Mouse (Mus musculus) embryo, embryonic 10 days (tissue): ENCODE measurements at regions not wholly inside any gene's neighbourhood (a gene's known extent, or its start where the extent isn't known, plus 50 kb on each side); places are given as distances from the start of the nearest gene placed in this dataset.

Experiments
- DNase-seq: peaks from one replicate; pipeline ENCODE4 v3.0.0-alpha.2; 2015; ENCODE audit warnings: low spot score

DNA sequence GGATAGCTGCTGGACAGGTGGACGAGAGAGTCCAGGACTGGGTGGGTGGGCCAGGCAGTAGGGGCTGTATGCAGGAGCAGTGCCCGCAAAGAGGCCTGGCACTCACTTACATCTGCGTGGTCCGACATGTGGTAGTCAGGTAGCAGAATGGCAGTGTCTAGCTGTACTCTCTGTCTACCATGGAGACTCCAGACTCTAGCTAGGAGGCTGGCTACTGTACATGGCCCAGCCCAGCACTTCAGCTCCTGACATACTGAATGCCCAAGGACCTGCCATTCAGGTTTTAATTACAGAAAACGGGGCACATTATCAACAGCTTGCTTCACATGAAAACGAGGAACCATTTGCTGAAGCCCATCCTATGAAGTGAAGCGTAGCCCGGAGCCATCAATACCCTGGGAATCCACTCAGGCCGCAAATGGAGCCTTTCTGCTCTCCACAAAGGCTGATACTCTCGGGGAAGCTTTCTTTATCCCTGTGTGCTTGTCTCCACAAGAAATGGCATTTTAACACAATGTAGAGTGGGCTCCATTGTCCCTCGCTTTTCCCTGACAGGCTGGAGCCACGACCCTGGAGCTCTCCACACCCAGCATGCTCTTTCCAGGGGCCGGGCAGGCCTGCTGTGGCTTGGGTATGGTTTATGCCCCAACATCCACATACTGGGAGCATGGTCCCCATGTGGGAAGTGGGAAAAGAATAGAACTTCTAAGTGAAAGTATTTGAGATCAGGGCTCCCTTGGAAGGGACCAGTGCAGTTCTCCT, 110.6 kb upstream of the A530016L24Rik start:
- no peak for DNase-seq

DNA sequence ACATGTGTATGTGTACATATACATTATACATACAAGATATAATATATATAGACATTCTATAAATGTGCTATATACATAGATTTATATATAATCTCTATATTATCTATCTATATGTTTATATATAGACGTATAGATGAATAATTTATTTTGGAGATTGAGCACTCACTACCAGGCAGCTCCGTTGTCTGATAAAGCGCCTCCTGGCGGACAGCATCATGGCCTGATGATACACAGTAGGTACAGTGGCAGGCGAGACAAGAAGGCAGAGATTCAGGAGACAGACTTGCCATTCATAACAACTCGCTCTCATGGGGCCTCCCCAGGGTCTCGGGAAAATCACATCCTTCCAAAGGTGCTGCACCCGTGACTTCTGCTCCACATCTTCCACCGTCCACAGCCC, 101.4 kb upstream of the A530016L24Rik start:
- no peak for DNase-seq

DNA sequence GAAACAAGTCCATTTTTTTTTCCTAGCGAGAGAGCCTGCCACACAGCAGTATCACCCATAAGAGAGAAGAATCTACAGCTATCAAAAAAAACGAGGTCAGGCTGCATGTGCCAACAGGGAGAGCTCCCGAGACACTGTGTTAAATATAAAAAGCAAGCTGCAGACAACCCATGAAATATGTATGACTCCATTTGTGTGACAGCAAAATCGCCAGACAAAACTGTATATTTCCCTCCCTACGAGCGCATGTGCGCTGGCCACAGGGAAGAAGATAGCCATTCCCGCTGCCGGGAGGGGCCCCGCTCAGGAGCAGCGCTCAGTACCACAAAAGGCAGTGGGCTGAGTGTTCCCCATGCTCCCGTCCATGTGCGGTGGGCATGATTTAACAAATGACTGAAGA, 93.3 kb upstream of the A530016L24Rik start:
- no peak for DNase-seq

DNA sequence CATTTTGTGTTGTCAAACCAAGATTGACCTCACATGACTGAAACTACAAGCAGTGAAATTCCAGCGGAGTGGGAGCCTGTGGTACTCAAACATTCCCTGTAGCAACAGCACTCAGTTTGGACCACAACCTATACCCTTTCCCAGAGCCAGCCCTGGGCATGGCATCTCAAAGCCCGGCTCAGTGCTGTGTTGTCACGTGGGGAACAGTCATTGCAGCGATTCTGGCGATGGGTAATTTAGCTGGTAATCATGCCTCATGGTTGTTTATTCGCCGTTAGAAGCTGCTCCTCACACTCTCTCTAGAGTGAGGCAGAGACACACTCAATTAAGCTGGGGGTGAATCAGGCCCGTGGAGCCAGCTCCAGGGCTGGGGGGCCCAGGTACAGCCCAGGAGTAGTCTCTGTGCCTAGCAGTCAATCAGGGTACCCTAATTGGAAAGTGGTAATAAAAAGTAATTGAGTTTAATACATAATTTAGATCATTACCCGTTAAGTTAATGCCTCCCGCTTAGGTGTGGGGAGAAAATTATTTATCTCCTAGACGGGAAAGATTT, 85.5 kb upstream of the A530016L24Rik start:
- no peak for DNase-seq

DNA sequence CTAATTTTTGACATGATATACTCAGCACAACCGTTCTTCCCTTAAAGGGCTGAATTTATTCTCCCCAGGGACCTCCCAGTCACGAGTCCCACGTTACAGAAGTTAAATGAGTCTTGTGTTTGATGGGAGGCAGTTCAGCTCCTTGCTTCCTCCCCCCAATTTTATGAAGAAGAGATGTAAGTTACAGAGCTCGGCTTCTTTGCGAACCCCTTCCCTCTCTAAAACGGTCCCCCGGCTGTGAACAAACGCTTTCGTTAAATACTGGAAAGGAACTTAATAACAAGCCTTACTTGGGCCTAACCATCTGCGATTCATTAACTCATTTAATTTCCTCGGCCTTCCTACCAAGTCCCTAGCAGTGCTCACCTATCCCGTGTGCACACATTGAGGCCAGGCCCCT, 84.9 kb upstream of the A530016L24Rik start:
- DNase-seq, result no peak

DNA sequence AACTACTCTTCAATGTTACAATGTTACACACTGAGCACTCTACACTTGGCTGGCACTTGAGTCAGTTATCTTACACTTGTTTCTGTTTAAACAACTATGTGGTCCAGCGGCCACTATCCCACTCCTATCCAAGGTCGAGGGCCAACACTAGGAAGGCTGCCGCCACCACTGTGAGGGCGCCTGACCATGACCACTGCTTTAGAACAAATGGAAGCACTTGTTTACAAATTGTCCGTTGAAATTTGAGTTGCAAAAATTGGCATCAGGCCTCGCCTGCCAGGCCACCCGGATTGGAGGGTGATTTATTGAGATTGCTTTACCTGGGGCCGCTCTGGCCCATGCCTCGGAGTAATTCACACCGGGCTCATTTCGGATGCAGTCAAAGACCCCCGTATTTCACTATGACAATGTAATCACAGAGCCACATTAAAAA, 83.5 kb upstream of the A530016L24Rik start:
- DNase-seq, result no peak

DNA sequence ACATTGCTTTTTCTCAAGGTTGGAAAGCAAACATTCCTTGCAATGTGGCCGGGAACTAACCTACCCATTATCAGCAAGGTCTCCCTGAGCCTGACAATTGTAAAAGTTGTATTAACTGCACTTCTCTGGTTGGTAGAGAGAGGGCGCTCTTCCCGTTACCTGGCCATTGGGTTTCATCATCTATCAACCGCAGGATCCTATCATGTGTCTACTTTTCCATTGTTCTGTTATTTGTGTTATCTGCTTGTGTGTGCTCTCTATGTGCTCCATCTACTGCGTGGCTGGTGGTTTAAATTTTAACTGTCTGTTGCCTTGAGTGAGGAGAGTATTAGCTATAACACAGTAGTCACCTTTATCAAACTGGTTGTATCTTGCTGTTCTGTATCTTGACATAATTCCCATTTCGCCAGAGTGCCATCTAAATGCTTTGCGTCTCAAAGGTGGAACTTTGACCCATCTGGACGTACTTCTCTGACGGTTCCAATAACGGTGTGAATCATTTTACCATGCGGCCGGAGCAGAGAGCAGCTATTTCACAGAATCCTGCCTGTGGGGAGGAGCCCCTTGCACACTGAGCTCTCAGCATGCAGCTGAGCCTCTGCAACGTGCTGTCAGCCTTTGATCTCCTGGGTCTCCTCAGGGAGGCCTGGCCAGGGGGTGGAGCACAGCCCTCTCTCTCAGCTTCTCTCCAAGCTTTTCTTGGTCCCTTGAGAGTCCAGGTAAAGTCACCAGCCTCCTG, 77.5 kb upstream of the A530016L24Rik start:
- DNase-seq, result peak; percentile 59

DNA sequence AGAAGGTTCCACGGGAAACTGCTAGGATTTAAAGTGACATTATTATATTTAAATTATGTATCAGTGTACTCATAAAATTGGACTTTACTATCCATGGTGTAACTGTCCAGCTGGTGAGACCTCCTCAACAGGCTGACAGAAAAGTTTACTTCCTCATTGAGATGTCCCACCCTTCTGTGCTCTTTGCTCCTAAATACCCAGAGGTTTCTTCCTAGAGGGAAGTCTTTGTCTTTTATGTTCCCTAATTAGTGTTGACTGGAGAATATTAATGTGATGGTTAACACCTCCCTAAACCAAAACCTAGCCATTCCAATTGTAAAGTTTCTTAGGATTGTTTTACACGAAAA, 76.9 kb upstream of the A530016L24Rik start:
- DNase-seq, result no peak

DNA sequence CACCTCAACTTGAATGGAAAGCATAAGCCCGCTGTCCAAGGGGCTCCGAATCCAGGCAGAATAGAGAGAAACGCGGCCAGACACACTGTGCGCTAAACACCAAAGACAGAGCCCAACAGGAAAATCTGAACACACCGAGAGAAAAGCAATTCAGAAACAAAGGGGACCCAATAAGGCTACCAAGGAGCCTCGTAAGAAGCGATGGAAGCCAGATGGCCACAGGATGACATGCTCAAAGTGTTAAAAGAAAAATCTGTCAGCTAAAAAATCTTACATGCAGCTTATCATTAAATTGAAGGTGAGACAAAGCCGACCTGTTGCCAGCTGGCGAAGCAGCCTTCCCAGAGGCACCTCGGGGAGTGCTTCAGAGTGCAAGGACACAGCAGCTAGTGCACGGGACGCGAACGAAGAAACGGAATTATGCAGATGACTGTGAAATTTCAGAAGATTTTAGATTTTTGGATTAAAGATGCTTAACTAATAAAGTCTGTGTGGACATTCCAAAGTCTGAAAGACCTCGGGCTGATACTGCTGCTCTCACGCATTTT, 73.2 kb upstream of the A530016L24Rik start:
- DNase-seq, result no peak

DNA sequence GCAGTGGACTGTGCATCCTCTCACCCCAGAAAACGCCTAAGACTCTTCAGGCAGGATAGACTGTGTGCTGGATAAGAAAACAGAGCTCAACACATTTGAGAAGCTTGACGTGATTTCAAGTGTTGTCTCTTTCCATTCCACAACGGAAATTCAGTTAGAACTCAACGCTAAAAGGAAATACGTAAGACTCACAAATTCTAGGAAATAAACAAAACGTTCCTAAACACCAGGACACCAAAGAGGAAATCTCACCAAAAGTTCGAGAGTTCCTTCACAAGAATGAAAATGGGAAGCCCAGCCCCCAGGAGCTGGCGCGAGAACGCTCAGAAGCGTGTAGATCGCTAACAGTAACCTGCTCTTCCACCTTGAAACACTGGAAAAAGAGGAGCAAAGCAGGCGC, 72.7 kb upstream of the A530016L24Rik start:
- DNase-seq, result no peak

DNA sequence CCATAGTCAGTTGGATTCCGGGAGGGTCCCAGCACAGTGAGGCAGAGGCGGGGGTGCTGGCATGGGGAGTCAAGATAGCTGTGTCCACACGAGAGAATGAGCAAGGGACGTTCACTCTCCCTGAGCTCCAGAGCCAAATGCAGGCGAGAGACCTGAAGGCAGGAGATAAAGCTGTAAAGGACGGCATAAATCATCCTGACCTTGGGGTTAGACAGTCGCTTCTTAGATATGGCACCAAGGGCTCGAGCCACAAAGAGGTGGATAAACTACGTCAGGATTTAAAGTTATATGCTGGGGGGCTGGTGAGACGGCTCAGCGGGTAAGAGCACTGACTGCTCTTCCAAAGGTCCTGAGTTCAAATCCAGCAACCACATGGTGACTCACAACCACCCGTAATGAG, 70.6 kb upstream of the A530016L24Rik start:
- no peak for DNase-seq

DNA sequence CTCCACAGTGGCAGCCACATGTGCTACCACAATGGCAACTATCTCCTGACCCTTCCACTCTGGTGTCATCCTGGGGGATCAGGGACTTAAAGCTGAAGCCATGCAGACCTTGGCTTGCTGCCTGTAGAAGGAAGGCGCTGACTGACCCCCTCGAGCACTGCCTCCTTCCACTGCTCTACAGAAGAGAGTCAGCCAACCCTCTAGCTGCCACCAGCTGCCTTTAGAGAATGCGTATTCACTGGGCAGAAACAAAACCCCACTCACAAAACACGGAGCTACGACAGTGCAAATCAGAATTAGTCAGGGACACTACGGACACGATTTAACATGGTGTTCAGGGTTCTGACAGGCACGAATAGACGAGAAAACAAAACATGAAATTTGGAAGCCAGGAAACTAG, 67.1 kb upstream of the A530016L24Rik start:
- DNase-seq, result no peak

DNA sequence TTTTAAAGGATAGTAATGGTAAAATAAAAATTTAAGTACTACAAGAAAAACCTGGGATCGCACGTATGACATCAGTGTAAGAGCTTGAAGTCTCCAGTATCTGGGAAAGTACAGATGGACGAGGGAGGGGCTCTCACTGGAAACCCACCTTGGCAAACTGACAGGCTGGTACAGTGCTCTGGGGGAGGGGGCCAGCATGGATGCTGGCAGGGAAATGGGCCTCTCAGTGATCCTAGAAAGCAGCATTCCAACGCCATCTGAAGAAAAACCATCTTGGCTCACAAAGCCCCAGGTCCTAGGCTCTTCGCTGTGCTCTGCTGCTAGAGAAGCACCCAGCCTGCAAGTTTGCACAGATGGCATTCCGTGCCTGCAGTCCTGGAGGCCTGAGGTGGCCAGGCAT, 65.1 kb upstream of the A530016L24Rik start:
- no peak for DNase-seq

DNA sequence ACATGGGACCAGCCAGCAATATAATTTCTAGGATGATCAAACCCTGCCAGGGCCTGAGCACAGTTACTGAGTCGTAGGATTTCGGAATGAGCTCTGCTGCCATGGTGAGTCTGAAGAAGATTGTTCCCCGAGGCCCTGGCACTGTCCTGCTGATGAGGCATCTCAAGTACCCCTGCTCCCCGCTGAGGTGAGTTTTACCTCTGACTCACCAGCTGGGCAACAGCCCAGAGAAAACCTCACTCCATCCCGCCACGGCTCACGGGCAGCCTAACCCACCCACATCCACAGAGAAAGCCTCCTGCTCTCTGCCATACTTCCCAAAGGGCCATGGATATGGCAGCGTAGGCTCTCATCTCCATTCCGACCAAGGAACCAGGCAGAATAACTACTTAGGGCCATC, 62.6 kb upstream of the A530016L24Rik start:
- DNase-seq, result no peak

DNA sequence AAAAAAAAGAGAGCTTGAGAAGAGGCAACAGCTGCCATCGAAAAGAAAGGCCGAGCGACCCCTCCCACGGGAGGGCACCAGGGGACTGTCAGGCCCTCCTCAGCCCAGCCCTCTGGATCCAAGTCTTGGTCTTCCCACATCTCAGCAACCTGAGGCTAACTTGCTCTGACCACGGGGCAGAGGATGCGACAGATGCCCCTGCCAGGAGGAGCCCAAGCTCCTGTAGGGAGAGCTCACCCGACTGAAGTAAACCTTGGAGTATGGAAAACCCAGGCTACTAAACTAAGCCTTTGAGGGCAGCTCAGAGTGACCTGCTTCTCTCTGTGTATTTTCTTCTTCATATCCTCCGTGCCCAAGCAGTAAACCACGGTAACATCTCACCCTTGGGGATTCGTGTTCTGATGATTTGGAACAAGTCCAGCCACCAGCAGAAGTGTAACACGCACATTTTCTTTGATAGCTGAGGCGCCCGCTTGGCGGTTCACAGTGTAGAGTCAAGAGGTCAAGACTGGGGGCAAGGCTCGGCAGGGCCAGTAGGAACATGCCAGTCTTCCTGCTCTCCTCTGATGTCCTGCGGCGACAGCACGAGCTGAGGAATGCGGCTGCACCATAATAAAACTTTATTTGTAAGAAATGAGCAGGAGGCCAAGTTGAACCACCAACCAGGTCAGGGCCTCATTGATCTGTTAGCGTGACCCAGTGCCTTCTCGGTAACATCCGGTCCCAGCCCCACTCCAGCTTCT, 59.0 kb upstream of the A530016L24Rik start:
- peak; percentile 71 for DNase-seq

DNA sequence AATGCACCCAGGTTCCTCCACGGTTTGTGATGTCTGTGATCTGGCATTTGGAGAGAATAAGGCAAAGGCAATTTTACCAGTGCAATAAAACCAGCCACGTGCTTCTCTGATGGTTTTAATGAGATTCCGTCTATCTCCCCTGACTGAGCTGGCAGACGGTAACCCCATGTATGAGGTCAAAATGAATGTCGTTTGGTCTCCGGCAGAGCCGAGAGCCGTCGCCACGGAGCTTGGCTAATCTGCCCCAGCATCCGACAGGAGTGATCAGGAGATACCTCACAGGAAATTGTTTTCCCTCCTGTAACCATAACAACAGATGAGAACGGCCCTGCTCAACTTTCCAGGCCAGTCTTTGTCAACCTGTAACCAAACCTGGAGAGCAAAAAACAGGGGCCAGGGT, 55.9 kb upstream of the A530016L24Rik start:
- DNase-seq, result peak; percentile 45

DNA sequence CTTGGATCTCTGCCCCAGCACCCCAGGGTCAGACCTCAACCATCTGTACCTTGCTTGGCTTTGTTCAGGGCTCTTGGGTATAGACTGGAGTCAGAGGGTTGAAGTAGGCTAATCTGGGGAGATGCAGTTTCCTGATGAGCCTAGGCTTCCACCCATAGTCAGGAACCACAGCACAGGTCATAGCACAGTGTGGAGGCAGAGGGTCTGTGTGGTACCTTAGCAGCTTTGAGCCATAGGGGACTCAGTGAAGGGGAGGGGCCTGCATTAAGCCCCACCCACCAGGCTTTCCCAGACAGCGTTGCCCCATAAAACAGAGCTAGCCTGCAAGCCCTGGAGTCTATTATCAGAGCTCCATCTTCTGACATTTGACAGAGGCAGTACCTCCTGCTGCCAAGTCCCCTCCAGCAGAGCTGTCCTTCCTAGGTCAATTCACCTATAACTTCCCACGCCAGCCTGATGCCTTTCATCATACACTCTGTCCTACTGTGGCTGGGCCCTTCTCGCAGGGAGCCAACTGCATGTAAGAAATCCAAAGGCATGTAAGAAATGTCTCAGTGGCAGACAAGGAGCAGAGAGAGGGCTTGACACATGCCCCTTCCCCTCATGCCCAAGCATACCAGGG, 54.5 kb upstream of the A530016L24Rik start:
- no peak for DNase-seq

DNA sequence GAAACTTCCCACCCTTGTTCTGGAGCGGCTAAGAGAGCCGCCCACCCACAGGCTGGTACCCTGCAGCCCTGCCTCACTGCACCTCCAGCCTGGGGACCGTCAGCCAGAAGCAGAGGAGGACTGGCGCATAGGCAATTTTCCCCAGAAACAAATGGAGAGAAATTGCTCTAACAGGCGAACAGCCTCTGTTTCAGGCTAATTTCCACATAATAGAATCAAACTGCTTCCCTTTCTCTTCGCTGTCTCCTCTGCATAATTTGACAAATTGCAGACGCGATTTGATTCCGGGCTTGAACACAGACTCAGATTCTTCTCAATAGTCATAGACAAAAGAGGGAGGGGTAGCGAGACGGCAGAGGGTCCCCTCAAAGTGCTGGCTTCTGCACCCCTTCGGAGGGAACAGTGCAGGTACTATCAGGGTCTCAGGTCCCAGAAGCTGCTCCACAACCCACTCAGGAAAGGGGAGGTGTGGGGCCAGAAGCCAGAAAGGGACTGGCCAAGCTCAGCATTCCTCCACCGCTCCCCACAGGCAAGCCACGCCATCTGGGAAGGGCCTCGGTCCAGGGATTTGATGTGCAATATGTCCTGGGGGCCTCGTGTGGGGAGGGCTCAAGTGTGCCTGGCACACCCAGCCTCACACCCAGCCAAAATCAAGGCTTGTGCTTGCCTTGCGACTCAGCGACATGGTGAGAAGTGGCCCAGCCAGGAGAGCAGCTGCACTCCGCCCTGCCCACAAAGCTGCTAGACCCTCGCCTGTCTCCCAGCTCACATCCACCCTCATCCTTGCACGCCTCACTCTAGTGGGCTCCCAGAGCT, 53.7 kb upstream of the A530016L24Rik start:
- DNase-seq, result no peak

DNA sequence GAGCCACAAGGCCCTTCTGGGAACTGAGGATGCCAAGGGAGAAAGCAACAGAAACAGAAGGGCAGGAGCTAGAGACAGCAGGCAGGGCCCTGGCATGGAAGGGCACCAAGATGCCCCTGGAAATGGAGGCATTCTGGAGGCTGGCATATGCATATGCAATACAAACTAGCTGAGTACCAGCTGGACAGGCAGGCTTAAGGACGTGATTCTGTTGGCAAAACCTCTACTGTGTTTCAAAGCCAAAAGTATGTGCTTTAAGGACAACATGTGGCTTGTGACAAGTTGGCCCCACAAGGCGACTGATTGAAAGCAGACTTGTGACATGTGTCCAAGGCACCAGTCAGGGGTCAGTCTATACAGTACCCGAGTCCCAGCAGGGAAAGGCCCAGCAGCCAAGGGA, 52.2 kb upstream of the A530016L24Rik start:
- no peak for DNase-seq

DNA sequence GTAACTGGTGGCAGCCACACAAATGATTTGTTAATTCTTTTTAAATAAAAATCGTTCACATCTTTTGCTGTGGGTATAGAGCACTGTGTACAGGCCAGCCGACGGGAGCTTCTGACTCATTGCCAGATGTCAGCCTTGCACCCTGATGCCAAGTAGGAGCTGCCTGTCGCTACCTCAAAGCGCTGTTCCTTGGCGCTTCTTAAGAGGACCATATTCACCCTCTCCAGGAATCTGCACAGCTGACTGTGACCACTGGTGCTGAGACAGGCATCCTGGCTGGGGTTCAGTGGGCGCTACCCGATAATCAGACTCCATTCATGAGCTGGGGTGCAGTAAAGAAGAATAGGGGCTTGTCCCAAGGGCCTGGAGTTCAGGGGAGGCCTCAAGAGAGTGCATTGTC, 51.0 kb upstream of the A530016L24Rik start:
- no peak for DNase-seq
